Mouse (Mus musculus): ENCODE measurements around the gene Rsph14. TPM values are rescaled to one million over a fixed set of nuclear protein-coding genes. Genes with fewer than 3 reads are reported as not detected.

Gene Rsph14
- total RNA-seq, 1 experiment, result 0.18 TPM

DNA sequence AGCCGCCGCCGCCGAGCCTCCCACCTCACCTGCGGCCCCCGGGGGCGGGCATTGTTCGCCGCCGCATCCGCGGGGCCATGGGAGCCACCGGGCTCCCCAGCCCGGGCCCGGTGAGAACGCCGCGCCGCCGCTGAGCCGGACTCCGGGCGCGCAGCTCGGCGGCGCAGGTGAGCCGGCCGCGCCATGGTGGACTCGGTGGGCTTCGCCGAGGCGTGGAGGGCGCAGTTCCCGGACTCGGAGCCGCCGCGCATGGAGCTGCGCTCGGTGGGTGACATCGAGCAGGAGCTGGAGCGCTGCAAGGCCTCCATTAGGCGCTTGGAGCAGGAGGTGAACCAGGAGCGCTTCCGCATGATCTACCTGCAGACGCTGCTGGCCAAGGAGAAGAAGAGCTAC, 28.5 kb upstream of the Rsph14 start:
- H3K27ac ChIP-seq (ENCODE audit: insufficient read depth, low read depth, low read length, poor library complexity, severe bottlenecking), result no peak overlapping the region
- in situ Hi-C loops (cut with MboI; ENCODE audit: low sequenced_read_pairs in 2 of 2, unreplicated experiment in 2 of 2), result no loop called here
- no peak for DNase-seq (ENCODE audit: low read depth, low spot score)
- H3K4me1 ChIP-seq (ENCODE audit: control insufficient read depth in 2 of 2, insufficient read depth in 2 of 2, low read length in 2 of 2, poor library complexity in 1 of 2), result peaks cover 0 to 7% of the 10 kb centered on the region in 2 experiments; a peak in 2 of 4 replicates
- H3K4me3 ChIP-seq (ENCODE audit: insufficient read depth in 1 of 2, low read depth in 1 of 2, low read length in 2 of 2, poor library complexity in 1 of 2, severe bottlenecking in 1 of 2), result peak overlapping the region; percentile 73 to 88
- TF ChIP-seq MAFK (IDR thresholded peaks at IDR 0.05; ENCODE audit: insufficient read depth, low read depth, low read length) (no peak), ZC3H11A (IDR thresholded peaks at IDR 0.05; ENCODE audit: borderline replicate concordance, low read depth, low read length) (no peak), CHD2 (IDR thresholded peaks at IDR 0.05; ENCODE audit: low read depth, low read length) (no peak), HCFC1 (IDR thresholded peaks at IDR 0.05; ENCODE audit: borderline replicate concordance, insufficient read depth, low read length) (no peak), ZNF384 (IDR thresholded peaks at IDR 0.05; ENCODE audit: low read depth, low read length) (no peak)
- no peaks in the 10 kb centered on the region for H3K9me3 ChIP-seq (ENCODE audit: control insufficient read depth, insufficient read depth, low read depth, low read length)
- peak overlapping the region; percentile 69 for H3K9ac ChIP-seq (ENCODE audit: insufficient read depth, low read depth, low read length, poor library complexity, severe bottlenecking)
- no peaks in the 10 kb centered on the region for H3K36me3 ChIP-seq (ENCODE audit: control insufficient read depth, insufficient read depth, low read length, poor library complexity, severe bottlenecking)

DNA sequence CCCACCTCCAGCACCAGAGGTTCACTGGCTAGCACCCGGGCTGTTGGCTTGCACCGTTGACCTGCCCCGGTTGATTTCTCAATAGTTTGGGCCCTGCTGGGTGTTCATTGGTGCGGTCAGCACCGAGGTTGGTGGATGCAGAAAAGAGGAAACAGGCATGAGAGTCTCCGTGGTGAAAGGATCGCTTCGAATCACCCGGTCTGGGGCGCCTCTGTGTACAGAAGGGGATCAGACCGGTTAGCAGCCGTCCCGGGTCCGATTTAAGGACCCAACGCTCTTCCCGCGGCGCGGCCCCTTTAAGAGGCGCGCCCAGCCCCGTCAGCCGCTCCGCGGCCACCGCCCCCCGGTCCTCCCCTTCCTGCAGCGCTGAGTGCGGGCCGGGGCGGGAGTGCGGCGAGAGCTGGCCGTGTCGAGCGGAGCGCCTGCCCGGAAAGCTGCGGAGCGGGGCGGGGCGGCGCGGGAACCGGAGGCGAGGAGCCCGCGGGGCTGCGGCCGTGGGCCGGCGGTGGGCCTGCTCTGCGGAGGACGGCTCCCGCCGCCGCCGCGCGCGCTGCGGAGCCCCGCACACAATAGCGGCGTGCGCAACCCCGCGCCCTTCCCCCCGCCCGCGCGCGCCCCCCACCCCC, 27.9 kb upstream of the Rsph14 start, which contains the start of gene Bcr:
Bcr (plus strand) TSS at position 376 of the 626 bp plus-strand sequence.
- peak within 1 kb of the TSS; percentile 73 to 88 for H3K4me3 ChIP-seq (ENCODE audit: insufficient read depth in 1 of 2, low read depth in 1 of 2, low read length in 2 of 2, poor library complexity in 1 of 2, severe bottlenecking in 1 of 2)
- in situ Hi-C loops (cut with MboI; ENCODE audit: low sequenced_read_pairs in 2 of 2, unreplicated experiment in 2 of 2), result no loop called here
- no peak within 1 kb of the TSS for H3K27ac ChIP-seq (ENCODE audit: insufficient read depth, low read depth, low read length, poor library complexity, severe bottlenecking)
- H3K4me1 ChIP-seq (ENCODE audit: control insufficient read depth in 2 of 2, insufficient read depth in 2 of 2, low read length in 2 of 2, poor library complexity in 1 of 2), result peaks cover 0 to 7% of the 10 kb centered on the region in 2 experiments; a peak in 2 of 4 replicates
- peak within 1 kb of the TSS; percentile 77 for H3K9ac ChIP-seq (ENCODE audit: insufficient read depth, low read depth, low read length, poor library complexity, severe bottlenecking)
- no peaks in the 10 kb centered on the region for H3K36me3 ChIP-seq (ENCODE audit: control insufficient read depth, insufficient read depth, low read length, poor library complexity, severe bottlenecking)
- TF ChIP-seq CHD2 (IDR thresholded peaks at IDR 0.05; ENCODE audit: low read depth, low read length) (no peak), HCFC1 (IDR thresholded peaks at IDR 0.05; ENCODE audit: borderline replicate concordance, insufficient read depth, low read length) (no peak), ZC3H11A (IDR thresholded peaks at IDR 0.05; ENCODE audit: borderline replicate concordance, low read depth, low read length) (no peak), MAFK (IDR thresholded peaks at IDR 0.05; ENCODE audit: insufficient read depth, low read depth, low read length) (no peak), ZNF384 (IDR thresholded peaks at IDR 0.05; ENCODE audit: low read depth, low read length) (no peak)
- no peaks in the 10 kb centered on the region for H3K9me3 ChIP-seq (ENCODE audit: control insufficient read depth, insufficient read depth, low read depth, low read length)
- DNase-seq (ENCODE audit: low read depth, low spot score), result peak; percentile 49

DNA sequence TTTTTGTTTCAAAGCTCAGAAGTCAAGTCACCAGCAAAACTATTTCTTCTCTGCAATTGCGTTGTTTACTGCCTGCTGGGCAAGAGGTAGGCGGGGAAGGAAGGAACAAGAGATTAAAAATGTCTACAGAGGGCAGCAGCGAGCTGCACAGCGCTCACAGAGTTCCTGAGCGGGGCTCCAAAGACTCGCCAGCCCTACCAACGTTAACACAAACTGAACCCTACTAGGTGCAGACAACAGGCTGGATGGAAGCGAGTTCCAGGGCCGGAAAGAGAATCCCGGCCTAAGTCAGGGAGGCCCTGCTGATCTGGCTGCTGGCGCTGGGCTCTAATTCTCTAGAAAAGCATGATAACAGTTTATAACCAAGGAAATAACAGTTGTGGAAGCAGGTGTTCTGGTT, 27.0 kb upstream of the Rsph14 start:
- no peak overlapping the region for H3K4me3 ChIP-seq (ENCODE audit: insufficient read depth in 1 of 2, low read depth in 1 of 2, low read length in 2 of 2, poor library complexity in 1 of 2, severe bottlenecking in 1 of 2)
- TF ChIP-seq ZNF384 (IDR thresholded peaks at IDR 0.05; ENCODE audit: low read depth, low read length) (no peak), ZC3H11A (IDR thresholded peaks at IDR 0.05; ENCODE audit: borderline replicate concordance, low read depth, low read length) (peak; percentile 68)
- H3K9ac ChIP-seq (ENCODE audit: insufficient read depth, low read depth, low read length, poor library complexity, severe bottlenecking), result peak overlapping the region; percentile 11; the same call in 1 of the 2 replicates
- no peaks in the 10 kb centered on the region for H3K9me3 ChIP-seq (ENCODE audit: control insufficient read depth, insufficient read depth, low read depth, low read length)
- H3K4me1 ChIP-seq (ENCODE audit: control insufficient read depth in 2 of 2, insufficient read depth in 2 of 2, low read length in 2 of 2, poor library complexity in 1 of 2), result peaks cover 0 to 7% of the 10 kb centered on the region in 2 experiments; a peak in 2 of 4 replicates
- H3K27ac ChIP-seq (ENCODE audit: insufficient read depth, low read depth, low read length, poor library complexity, severe bottlenecking), result no peak overlapping the region
- in situ Hi-C loops (cut with MboI; ENCODE audit: low sequenced_read_pairs in 2 of 2, unreplicated experiment in 2 of 2), result loop anchor here in 1 of 2 experiments (10.0 kb wide), 1 partner anchor 95 kb away; no protein-coding TSS in a partner anchor
- DNase-seq (ENCODE audit: low read depth, low spot score), result peak; percentile 55
- H3K36me3 ChIP-seq (ENCODE audit: control insufficient read depth, insufficient read depth, low read length, poor library complexity, severe bottlenecking), result no peaks in the 10 kb centered on the region

DNA sequence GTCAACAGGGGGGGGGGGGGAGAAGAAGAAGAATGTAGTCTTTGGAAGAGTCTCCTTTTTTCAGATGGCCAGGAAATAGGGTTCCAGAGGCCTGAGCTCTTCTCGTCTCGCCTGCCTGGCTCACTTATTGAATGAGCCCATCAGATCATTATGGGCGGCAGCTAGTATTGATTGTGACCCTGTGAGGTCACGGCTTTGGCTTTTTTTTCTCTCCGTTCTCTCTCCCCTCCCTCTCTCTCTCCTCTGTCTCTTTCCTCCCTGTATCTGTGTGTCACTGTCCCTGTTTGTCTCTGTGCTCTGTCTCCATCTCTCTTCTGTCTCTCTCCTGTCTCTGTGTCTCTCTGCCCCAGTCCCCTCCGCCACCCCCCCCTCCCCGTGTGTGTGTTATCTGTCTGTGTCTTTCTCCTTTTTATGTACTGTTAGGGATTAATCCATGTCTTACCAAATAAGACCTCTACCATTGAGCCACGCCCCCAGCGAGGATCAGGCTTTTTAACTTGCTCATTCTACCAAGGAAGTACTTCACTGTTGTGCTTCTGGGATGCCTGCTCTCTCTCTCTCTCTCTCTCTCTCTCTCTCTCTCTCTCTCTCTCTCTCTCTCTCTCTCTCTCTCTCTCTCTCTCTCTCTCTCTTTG, 26.5 kb upstream of the Rsph14 start:
- Histone ChIP-seq H3K4me1 (ENCODE audit: control insufficient read depth in 2 of 2, insufficient read depth in 2 of 2, low read length in 2 of 2, poor library complexity in 1 of 2) (peaks cover 0 to 7% of the 10 kb centered on the region in 2 experiments; a peak in 2 of 4 replicates), H3K9me3 (ENCODE audit: control insufficient read depth, insufficient read depth, low read depth, low read length) (no peaks in the 10 kb centered on the region), H3K36me3 (ENCODE audit: control insufficient read depth, insufficient read depth, low read length, poor library complexity, severe bottlenecking) (no peaks in the 10 kb centered on the region), H3K27ac (ENCODE audit: insufficient read depth, low read depth, low read length, poor library complexity, severe bottlenecking) (no peak overlapping the region), H3K9ac (ENCODE audit: insufficient read depth, low read depth, low read length, poor library complexity, severe bottlenecking) (no peak overlapping the region), H3K4me3 (ENCODE audit: insufficient read depth in 1 of 2, low read depth in 1 of 2, low read length in 2 of 2, poor library complexity in 1 of 2, severe bottlenecking in 1 of 2) (no peak overlapping the region)
- no peak for TF ChIP-seq ZNF384 (IDR thresholded peaks at IDR 0.05; ENCODE audit: low read depth, low read length)
- TF ChIP-seq CHD2 (IDR thresholded peaks at IDR 0.05; ENCODE audit: low read depth, low read length), result no peak
- TF ChIP-seq HCFC1 (IDR thresholded peaks at IDR 0.05; ENCODE audit: borderline replicate concordance, insufficient read depth, low read length), result no peak
- TF ChIP-seq MAFK (IDR thresholded peaks at IDR 0.05; ENCODE audit: insufficient read depth, low read depth, low read length), result no peak
- no peak for TF ChIP-seq ZC3H11A (IDR thresholded peaks at IDR 0.05; ENCODE audit: borderline replicate concordance, low read depth, low read length)
- in situ Hi-C loops (cut with MboI; ENCODE audit: low sequenced_read_pairs in 2 of 2, unreplicated experiment in 2 of 2), result loop anchor here in 1 of 2 experiments (10.0 kb wide), 1 partner anchor 96 kb away; no protein-coding TSS in a partner anchor
- no peak for DNase-seq (ENCODE audit: low read depth, low spot score)
